Mouse (Mus musculus) lung, adult 2 months (tissue): Measurements from ENCODE around the gene Adprm.

Experiments
- CTCF ChIP-seq: fragments of 200-500 bp; IDR thresholded peaks from 2 replicates; pipeline ENCODE4 v1.5.1; 2011; ENCODE audit warnings: mild to moderate bottlenecking, low read length, control low read depth; ENCODE audit not compliant: insufficient read depth
- POLR2A ChIP-seq: fragments of 200-500 bp; IDR thresholded peaks from 2 replicates; pipeline ENCODE4 v1.6.1; 2011; ENCODE audit warnings: low read depth, mild to moderate bottlenecking, control low read depth, low read length, borderline replicate concordance; ENCODE audit errors: extremely low read depth

- TF ChIP-seq CTCF, result no peak
- no peak for TF ChIP-seq POLR2A
Measured at GRCm38 (mm10) chr11:67087225-67087624, 34.8 kb upstream of the Adprm start.
